Mouse (Mus musculus) heart, embryonic 11.5 days (tissue): ENCODE measurements around the gene Gnao1. TPM values are rescaled to one million over a fixed set of nuclear protein-coding genes. Genes with fewer than 3 reads are reported as not detected.

ENCODE experiments used
- ATAC-seq: fragments of 200-750 bp; cut with Nextera tagmentation; replicated peaks from 2 replicates; pipeline ENCODE4 v1.8.0; 2017; ENCODE audit warnings: moderate library complexity; ENCODE audit not compliant: insufficient number of reproducible peaks, low FRiP score, low TSS enrichment
- H3K27ac ChIP-seq: fragments of 300-500 bp; sonication (generic); 2 replicates; pipeline ENCODE4 v1.5.1; 2014; ENCODE audit warnings: mild to moderate bottlenecking, low read depth, low read length
- H3K27me3 ChIP-seq: fragments of 300-500 bp; sonication (generic); 2 replicates; pipeline ENCODE4 v1.6.1; 2014; ENCODE audit warnings: mild to moderate bottlenecking, low read length, mixed read lengths; ENCODE audit not compliant: control insufficient read depth, insufficient read depth
- H3K36me3 ChIP-seq: fragments of 300-500 bp; sonication (generic); 2 replicates; pipeline ENCODE4 v1.6.1; 2014; ENCODE audit warnings: mild to moderate bottlenecking, low read length, moderate library complexity, mixed read lengths; ENCODE audit not compliant: control insufficient read depth, insufficient read depth
- H3K4me1 ChIP-seq: fragments of 300-500 bp; sonication (generic); 2 replicates; pipeline ENCODE4 v1.6.1; 2014; ENCODE audit warnings: low read length; ENCODE audit not compliant: control insufficient read depth, insufficient read depth
- H3K4me2 ChIP-seq: fragments of 300-500 bp; sonication (generic); 2 replicates; pipeline ENCODE4 v1.6.1; 2014; ENCODE audit warnings: mild to moderate bottlenecking, moderate library complexity
- H3K4me3 ChIP-seq: fragments of 300-500 bp; sonication (generic); 2 replicates; pipeline ENCODE4 v1.5.1; 2014; ENCODE audit warnings: low read depth, low read length
- H3K9ac ChIP-seq: fragments of 300-500 bp; sonication (generic); 2 replicates; pipeline ENCODE4 v1.6.1; 2014; ENCODE audit warnings: mild to moderate bottlenecking, low read depth, low read length, moderate library complexity
- H3K9me3 ChIP-seq: fragments of 300-500 bp; sonication (generic); replicated peaks from 2 replicates; pipeline ENCODE4 v1.6.1; 2016; ENCODE audit warnings: low read length; ENCODE audit not compliant: control insufficient read depth
- WGBS: fragments of 180-500 bp; shearing (Covaris S2); extraction: QIAGEN DNeasy Blood & Tissue Kit; methylation state at CpG from one replicate; pipeline ENCODE4 v1.1.7; 2014; ENCODE audit not compliant: insufficient replicate concordance; 5-methylcytosine and 5-hydroxymethylcytosine counted together
- polyA plus RNA-seq: library from polyadenylated mRNA; unstranded; fragments of >200 nt; fragmentation: Nextera tagmentation; extraction: Ambion mirVana; gene quantifications from 2 replicates; pipeline ENCODE4 v1.2.1, GENCODE M21; 2014

Gnao1 gene
- polyA plus RNA-seq, 1 experiment from 2014 or later: 13.9 TPM

- Histone ChIP-seq H3K4me1 (no peaks in the 10 kb centered on the region), H3K36me3 (peaks cover 21% of the 10 kb centered on the region; the same call in 1 of the 2 replicates), H3K27me3 (no peaks in the 10 kb centered on the region), H3K27ac (no peak overlapping the region), H3K9me3 (no peaks in the 10 kb centered on the region), H3K9ac (no peak overlapping the region), H3K4me3 (no peak overlapping the region), H3K4me2 (no peak overlapping the region)
- no peak for ATAC-seq
- WGBS: 89% methylated on average over 2 of the region's 2 CpGs
Measured at GRCm38 (mm10) chr8:93998961-93999360, 189.2 kb downstream of the Gnao1 start.

DNA sequence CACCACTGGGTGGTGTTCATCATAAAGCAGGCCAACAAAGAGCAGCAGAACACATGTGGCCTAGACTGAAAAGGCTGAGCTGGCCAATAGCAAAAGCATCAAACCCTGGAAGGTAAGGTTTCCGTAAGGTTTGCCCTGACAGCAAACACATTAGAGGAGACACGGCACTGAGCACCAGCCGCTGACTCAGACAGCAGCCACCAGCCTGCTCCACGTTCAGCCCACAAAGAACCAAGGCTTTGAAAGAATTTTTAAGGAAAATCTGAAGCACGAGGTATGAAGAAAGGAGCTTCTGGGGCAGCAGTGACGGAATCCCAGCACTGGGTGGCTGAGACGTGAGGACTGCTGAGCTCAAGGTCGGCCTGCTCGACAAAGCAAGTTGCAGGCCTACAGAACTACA is 194.4 kb downstream of the Gnao1 start:
- Histone ChIP-seq H3K4me2 (no peak overlapping the region), H3K4me3 (no peak overlapping the region), H3K4me1 (peaks cover 5% of the 10 kb centered on the region), H3K27me3 (no peaks in the 10 kb centered on the region), H3K27ac (no peak overlapping the region), H3K36me3 (peaks cover 13% of the 10 kb centered on the region; the same call in 1 of the 2 replicates), H3K9ac (no peak overlapping the region), H3K9me3 (no peaks in the 10 kb centered on the region)
- ATAC-seq: no peak
- WGBS: 88% methylated on average over 9 of the region's 9 CpGs

- no peak overlapping the region for H3K4me3 ChIP-seq
- no peak overlapping the region; the same call in 1 of the 2 replicates for H3K4me2 ChIP-seq
- 49% methylated on average over 15 of the region's 15 CpGs for WGBS
- H3K36me3 ChIP-seq: no peaks in the 10 kb centered on the region
- no peaks in the 10 kb centered on the region for H3K9me3 ChIP-seq
- H3K9ac ChIP-seq: no peak overlapping the region
- ATAC-seq: no peak
- H3K4me1 ChIP-seq: peaks cover 19% of the 10 kb centered on the region
- no peak overlapping the region for H3K27ac ChIP-seq
- H3K27me3 ChIP-seq: no peaks in the 10 kb centered on the region
Measured at GRCm38 (mm10) chr8:94009243-94009845, 199.6 kb downstream of the Gnao1 start.

GRCm38 (mm10) chr8:94010101-94010705 is 200.4 kb downstream of the Gnao1 start:
- no peak overlapping the region for H3K9ac ChIP-seq
- no peaks in the 10 kb centered on the region for H3K27me3 ChIP-seq
- no peak for ATAC-seq
- no peak overlapping the region for H3K27ac ChIP-seq
- peaks cover 19% of the 10 kb centered on the region for H3K4me1 ChIP-seq
- H3K4me2 ChIP-seq: peak overlapping the region; percentile 83
- H3K4me3 ChIP-seq: 0 out of 2 replicates have a peak overlapping the region, but pooled peaks have one; percentile 12
- H3K9me3 ChIP-seq: no peaks in the 10 kb centered on the region
- H3K36me3 ChIP-seq: no peaks in the 10 kb centered on the region
- 58% methylated on average over 2 of the region's 2 CpGs for WGBS

DNA sequence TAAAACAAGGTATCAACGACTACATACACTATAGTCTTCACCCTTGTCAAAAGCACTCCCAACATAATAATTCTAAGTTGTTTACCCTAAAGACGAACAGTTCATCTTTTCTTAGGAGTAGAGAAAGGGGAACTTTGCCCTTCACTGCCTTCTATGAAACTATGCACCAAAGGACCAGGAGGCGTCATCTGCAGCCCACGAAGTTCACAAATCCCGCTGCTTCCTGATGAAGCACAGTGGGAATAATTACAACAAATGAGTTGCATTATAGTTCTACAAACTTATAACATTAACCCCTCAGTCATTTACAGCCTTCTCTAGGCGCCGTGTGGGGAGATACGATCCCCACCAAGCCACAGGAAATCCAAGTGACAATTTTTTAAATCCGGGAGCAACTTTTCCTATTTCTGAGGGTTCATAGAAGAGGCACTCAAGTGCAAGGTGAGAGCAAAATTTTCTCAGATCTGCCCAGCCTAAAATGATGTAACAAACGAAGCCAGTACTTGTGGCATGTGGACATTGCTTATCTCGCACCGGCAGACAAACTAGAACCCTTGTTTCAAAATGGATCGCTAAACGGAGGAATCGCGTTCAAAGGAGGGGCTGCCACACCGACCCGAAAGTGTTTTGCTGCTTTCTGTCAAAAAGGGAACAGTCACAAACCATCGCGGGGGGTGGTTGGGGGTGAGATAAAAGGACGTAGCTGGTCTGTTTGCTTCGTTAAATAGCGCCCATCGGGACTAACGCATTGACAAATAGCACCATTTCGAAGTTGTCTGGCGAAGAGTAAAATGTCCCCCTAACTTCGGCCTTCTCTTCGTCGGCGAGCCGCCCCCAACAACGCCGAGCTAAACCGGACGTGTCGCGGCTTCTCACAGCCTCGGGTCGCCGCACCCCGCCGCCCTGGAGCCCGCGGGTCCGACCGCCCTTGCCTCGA is 201.6 kb downstream of the Gnao1 start:
- H3K4me3 ChIP-seq: peak overlapping the region; percentile 96
- peak overlapping the region; percentile 97 for H3K27ac ChIP-seq
- H3K4me2 ChIP-seq: peak overlapping the region; percentile 83
- 5% methylated on average over 48 of the region's 48 CpGs for WGBS
- no peak for ATAC-seq
- no peaks in the 10 kb centered on the region for H3K9me3 ChIP-seq
- H3K36me3 ChIP-seq: no peaks in the 10 kb centered on the region
- H3K4me1 ChIP-seq: peaks cover 19% of the 10 kb centered on the region
- no peaks in the 10 kb centered on the region for H3K27me3 ChIP-seq
- H3K9ac ChIP-seq: peak overlapping the region; percentile 99

DNA sequence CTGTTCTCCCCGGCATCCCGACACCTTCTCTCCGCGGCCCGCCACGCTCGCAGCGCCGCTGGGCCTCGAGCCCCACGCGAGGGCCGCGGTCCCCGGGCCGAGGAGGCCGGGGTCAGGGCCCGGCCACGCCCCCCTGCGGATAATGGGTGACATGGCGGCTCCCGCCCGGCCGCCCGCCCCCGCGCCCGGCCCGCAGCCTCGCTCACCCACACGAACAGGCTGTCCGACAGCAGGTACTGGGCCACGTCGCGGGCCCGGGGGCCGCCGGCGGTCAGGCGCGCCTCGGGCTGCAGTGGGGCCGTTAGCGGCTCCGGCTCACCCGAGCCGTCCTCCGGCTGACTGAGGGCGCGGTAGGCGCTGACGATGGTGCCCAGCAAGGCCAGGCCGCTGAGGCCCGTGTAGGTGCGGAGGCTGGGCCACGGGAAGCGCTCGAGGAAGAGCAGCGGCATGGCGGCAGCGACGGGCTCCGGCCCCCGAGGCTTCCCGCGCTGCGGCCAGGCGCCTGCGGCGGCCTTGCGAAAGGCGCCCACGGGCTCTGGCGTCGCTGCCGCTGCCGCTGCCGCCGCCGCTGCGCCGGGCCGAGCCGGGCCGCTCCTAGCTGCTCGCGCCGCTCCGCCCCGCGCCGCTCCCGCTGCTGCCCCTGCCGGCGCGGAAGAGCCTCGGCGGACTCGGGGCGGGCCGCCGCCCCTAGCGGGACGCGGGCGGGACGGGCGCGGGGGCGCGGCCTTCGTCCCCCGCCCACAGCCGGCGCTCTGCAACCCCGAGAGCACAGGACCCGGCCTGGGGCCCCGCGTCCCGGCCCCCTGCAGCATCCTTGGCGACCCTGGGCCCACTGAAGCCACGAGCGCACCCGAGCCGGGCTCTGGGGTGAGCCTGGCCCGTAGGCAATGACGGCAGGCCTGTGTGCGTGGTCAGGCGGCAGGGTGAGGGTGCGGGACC is 202.5 kb downstream of the Gnao1 start, which contains the start of gene Amfr:
Gene Amfr, minus strand, starts transcription at position 830 of the 939 bp plus-strand sequence.
- Histone ChIP-seq H3K27me3 (no peaks in the 10 kb centered on the region), H3K9me3 (no peaks in the 10 kb centered on the region), H3K9ac (peak within 1 kb of the TSS; percentile 99), H3K27ac (peak within 1 kb of the TSS; percentile 97), H3K4me2 (peak within 1 kb of the TSS; percentile 83), H3K4me1 (peaks cover 19% of the 10 kb centered on the region), H3K36me3 (no peaks in the 10 kb centered on the region), H3K4me3 (peak within 1 kb of the TSS; percentile 96)
- ATAC-seq: peak; percentile 92
- under 1% methylated on average over 98 of the region's 130 CpGs for WGBS

DNA sequence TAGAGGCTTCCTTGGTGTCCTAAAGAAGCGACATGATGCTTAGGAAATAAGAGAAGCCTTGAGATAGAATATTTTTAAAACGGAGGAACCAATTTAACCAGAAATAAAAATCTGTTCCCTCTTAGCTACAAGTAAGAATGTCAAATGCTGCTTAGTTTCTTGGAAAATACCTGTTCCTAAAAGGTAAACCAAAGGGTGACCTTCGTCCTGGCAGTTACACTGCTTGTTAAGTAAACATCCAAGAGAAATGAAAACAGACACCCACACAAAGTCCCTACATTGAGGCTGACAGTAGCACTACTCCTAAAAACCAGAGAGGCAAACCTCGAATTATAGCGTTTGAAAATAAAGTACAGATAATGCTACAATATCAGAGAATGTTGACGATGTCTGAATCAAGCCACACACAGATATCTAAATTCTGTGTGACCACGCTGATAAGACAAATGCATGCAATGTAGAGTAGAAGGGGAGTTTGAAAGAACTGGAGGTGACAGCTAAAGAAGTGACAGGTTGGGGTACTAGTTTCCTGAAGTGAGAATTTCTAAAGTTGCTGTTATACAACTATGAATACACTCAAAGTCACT is 203.4 kb downstream of the Gnao1 start:
- Histone ChIP-seq H3K4me2 (peak overlapping the region; percentile 83), H3K36me3 (no peaks in the 10 kb centered on the region), H3K27me3 (no peaks in the 10 kb centered on the region), H3K9me3 (no peaks in the 10 kb centered on the region), H3K27ac (peak overlapping the region; percentile 97), H3K4me1 (peaks cover 19% of the 10 kb centered on the region), H3K4me3 (peak overlapping the region; percentile 96), H3K9ac (peak overlapping the region; percentile 99)
- WGBS: 23% methylated on average over 7 of the region's 7 CpGs
- no peak for ATAC-seq
